Mouse (Mus musculus) G1E (cell line): ENCODE data around the gene Ifit3. TPM values are rescaled to one million over a fixed set of nuclear protein-coding genes. Genes with fewer than 3 reads are reported as not detected.

Source experiments
- ATAC-seq: 2 replicates; pipeline ENCODE4 v1.8.0; 2016; ENCODE audit warnings: mild to moderate bottlenecking; ENCODE audit not compliant: insufficient number of reproducible peaks, poor library complexity, low FRiP score, severe bottlenecking; ENCODE audit errors: extremely low read depth
- DNase-seq: peaks from one replicate; pipeline ENCODE4 v3.0.0; 2012; ENCODE audit warnings: low spot score
- H3K27me3 ChIP-seq: 2 replicates; pipeline ENCODE4 v1.6.1; 2012; ENCODE audit warnings: mild to moderate bottlenecking, low read length, inconsistent platforms; ENCODE audit not compliant: insufficient read depth
- H3K36me3 ChIP-seq: replicated peaks from 2 replicates; pipeline ENCODE3; 2012; ENCODE audit warnings: mild to moderate bottlenecking, inconsistent platforms
- H3K4me1 ChIP-seq: 2 replicates; pipeline ENCODE4 v1.6.1; 2012; ENCODE audit warnings: low read depth, low read length, inconsistent platforms, mixed read lengths; ENCODE audit not compliant: insufficient read depth
- H3K4me3 ChIP-seq: 2 replicates; pipeline ENCODE4 v1.5.1; 2012; ENCODE audit warnings: low read depth, mild to moderate bottlenecking, inconsistent platforms, low read length, moderate library complexity, mixed read lengths
- H3K9me3 ChIP-seq: replicated peaks from 2 replicates; pipeline ENCODE4 v1.6.1; 2012; ENCODE audit warnings: inconsistent platforms
- CTCF ChIP-seq: IDR thresholded peaks from 2 replicates; pipeline ENCODE4 v1.5.1; 2012; ENCODE audit warnings: low read depth, low read length, inconsistent platforms, mixed read lengths
- GATA1 ChIP-seq: IDR thresholded peaks from 2 replicates; pipeline ENCODE4 v1.6.1; 2012; ENCODE audit warnings: borderline replicate concordance, low read length, inconsistent platforms, mixed read lengths
- GATA2 ChIP-seq: IDR thresholded peaks from 2 replicates; pipeline ENCODE4 v1.6.1; 2012; ENCODE audit warnings: low read depth, low read length, inconsistent platforms, borderline replicate concordance
- POLR2AphosphoS5 ChIP-seq: IDR thresholded peaks from 2 replicates; pipeline ENCODE4 v1.6.1; 2012; ENCODE audit warnings: low read depth, low read length, inconsistent platforms; ENCODE audit not compliant: insufficient replicate concordance
- TAL1 ChIP-seq: conservative IDR thresholded peaks from 2 replicates; pipeline ENCODE4 v1.6.1; 2012; ENCODE audit warnings: low read depth, low read length, inconsistent platforms, mixed read lengths
- polyA plus RNA-seq: library from polyadenylated mRNA; stranded (reverse); fragments of >175 nt; gene quantifications from 2 replicates; pipeline ENCODE4 v1.2.3, GENCODE M21; 2012
- total RNA-seq, 2 experiments: library from RNA; stranded (forward) in 1 of 2; stranded (reverse) in 1 of 2; fragments of 200-1000 nt in 1 of 2; fragments of >200 nt in 1 of 2; fragmentation: Nextera tagmentation in 1 of 2; gene quantifications; 2 replicates each; pipeline ENCODE4 v1.2.3; 2014 to 2017

Gene Ifit3
- total and polyA plus RNA-seq, 3 experiments, result 0.60 TPM; not detected in 2

- H3K9me3 ChIP-seq, result no peaks in the 10 kb centered on the region
- DNase-seq (no peak), ATAC-seq (no peak)
- no peak overlapping the region for H3K4me3 ChIP-seq
- no peaks in the 10 kb centered on the region for H3K4me1 ChIP-seq
- TF ChIP-seq GATA1 (no peak), CTCF (no peak), GATA2 (no peak), POLR2AphosphoS5 (no peak), TAL1 (no peak)
- no peaks in the 10 kb centered on the region for H3K36me3 ChIP-seq
- H3K27me3 ChIP-seq, result peaks cover 2% of the 10 kb centered on the region; the same call in 1 of the 2 replicates
Measured at GRCm38 (mm10) chr19:34627496-34627895, 44.2 kb downstream of the Ifit3 start.

- H3K4me3 ChIP-seq, result no peak overlapping the region
- H3K9me3 ChIP-seq, result no peaks in the 10 kb centered on the region
- H3K4me1 ChIP-seq, result no peaks in the 10 kb centered on the region
- ATAC-seq, result no peak
- TF ChIP-seq CTCF, result no peak
- no peak for TF ChIP-seq GATA2
- no peak for TF ChIP-seq POLR2AphosphoS5
- no peak for TF ChIP-seq GATA1
- no peak for TF ChIP-seq TAL1
- H3K36me3 ChIP-seq, result no peaks in the 10 kb centered on the region
- no peaks in the 10 kb centered on the region for H3K27me3 ChIP-seq
- no peak for DNase-seq
Measured at GRCm38 (mm10) chr19:34631487-34631886, 48.2 kb downstream of the Ifit3 start.

GRCm38 (mm10) chr19:34633484-34633883 is 50.2 kb downstream of the Ifit3 start:
- Histone ChIP-seq H3K9me3 (no peaks in the 10 kb centered on the region), H3K27me3 (0 out of 2 replicates have a peak, but pooled peaks cover 2% of the 10 kb centered on the region), H3K4me1 (no peaks in the 10 kb centered on the region), H3K36me3 (no peaks in the 10 kb centered on the region), H3K4me3 (no peak overlapping the region)
- ATAC-seq (no peak), DNase-seq (no peak)
- TF ChIP-seq CTCF, result no peak
- no peak for TF ChIP-seq TAL1
- TF ChIP-seq GATA2, result no peak
- TF ChIP-seq POLR2AphosphoS5, result no peak
- no peak for TF ChIP-seq GATA1

GRCm38 (mm10) chr19:34636933-34637557 is 53.7 kb downstream of the Ifit3 start:
- Histone ChIP-seq H3K9me3 (no peaks in the 10 kb centered on the region), H3K36me3 (no peaks in the 10 kb centered on the region)

More at GRCm38 (mm10) chr19:34636933-34637557, 53.7 kb downstream of the Ifit3 start:
- Histone ChIP-seq H3K27me3 (peaks cover 8% of the 10 kb centered on the region; the same call in 1 of the 2 replicates), H3K4me3 (no peak overlapping the region), H3K4me1 (0 out of 2 replicates have a peak, but pooled peaks cover 5% of the 10 kb centered on the region)
- ATAC-seq, result no peak
- TF ChIP-seq CTCF (peak; percentile 57), GATA2 (no peak), POLR2AphosphoS5 (no peak), TAL1 (no peak)
- DNase-seq, result no peak

Other genes starting within 250 kb of the Ifit3 start
- not detected in 2 replicates for gene Ch25h, start 108.4 kb upstream of the Ifit3 start, total RNA-seq (2014; fragmentation: Nextera tagmentation)
- 0.11 TPM in 1 of 2 replicates, not detected in the other for gene Ch25h, start 108.4 kb upstream of the Ifit3 start, total RNA-seq (2017)
- not detected in 2 replicates for gene Ch25h, start 108.4 kb upstream of the Ifit3 start, polyA plus RNA-seq
- gene Lipa, start 56.1 kb upstream of the Ifit3 start, total RNA-seq (2014; fragmentation: Nextera tagmentation), result not detected in 2 replicates
- 0.12 and 0.22 TPM in 2 replicates for gene Lipa, start 56.1 kb upstream of the Ifit3 start, total RNA-seq (2017)
- gene Lipa, start 56.1 kb upstream of the Ifit3 start, polyA plus RNA-seq, result not detected in 2 replicates
- 0.23 TPM in 1 of 2 replicates, not detected in the other for gene Ifit2, start 32.8 kb upstream of the Ifit3 start, total RNA-seq (2014; fragmentation: Nextera tagmentation)
- 0.33 and 0.35 TPM in 2 replicates for gene Ifit2, start 32.8 kb upstream of the Ifit3 start, total RNA-seq (2017)
- gene Ifit2, start 32.8 kb upstream of the Ifit3 start, polyA plus RNA-seq, result not detected in 2 replicates
- gene Ifit1bl1, start 18.4 kb downstream of the Ifit3 start, total RNA-seq (2014; fragmentation: Nextera tagmentation), result not detected in 2 replicates
- gene Ifit1bl1, start 18.4 kb downstream of the Ifit3 start, total RNA-seq (2017), result 0.44 TPM in 1 of 2 replicates, not detected in the other
- gene Ifit1bl1, start 18.4 kb downstream of the Ifit3 start, polyA plus RNA-seq, result not detected in 2 replicates
- not detected in 2 replicates for gene Ifit3b, start 24.4 kb downstream of the Ifit3 start, total RNA-seq (2014; fragmentation: Nextera tagmentation)
- 0.06 TPM in 1 of 2 replicates, not detected in the other for gene Ifit3b, start 24.4 kb downstream of the Ifit3 start, total RNA-seq (2017)
- not detected in 2 replicates for gene Ifit3b, start 24.4 kb downstream of the Ifit3 start, polyA plus RNA-seq
- gene Ifit1bl2, start 57.2 kb downstream of the Ifit3 start, total RNA-seq (2014; fragmentation: Nextera tagmentation), result not detected in 2 replicates
- gene Ifit1bl2, start 57.2 kb downstream of the Ifit3 start, total RNA-seq (2017), result 0.12 and 0.16 TPM in 2 replicates
- not detected in 2 replicates for gene Ifit1bl2, start 57.2 kb downstream of the Ifit3 start, polyA plus RNA-seq
- gene Ifit1, start 57.3 kb downstream of the Ifit3 start, total RNA-seq (2014; fragmentation: Nextera tagmentation), result not detected in 2 replicates
- 0.05 and 0.12 TPM in 2 replicates for gene Ifit1, start 57.3 kb downstream of the Ifit3 start, total RNA-seq (2017)
- gene Ifit1, start 57.3 kb downstream of the Ifit3 start, polyA plus RNA-seq, result not detected in 2 replicates
- gene Slc16a12, start 163.8 kb downstream of the Ifit3 start, total RNA-seq (2014; fragmentation: Nextera tagmentation), result not detected in 2 replicates
- gene Slc16a12, start 163.8 kb downstream of the Ifit3 start, total RNA-seq (2017), result 0.11 and 0.17 TPM in 2 replicates
- gene Slc16a12, start 163.8 kb downstream of the Ifit3 start, polyA plus RNA-seq, result not detected in 2 replicates